Mouse (Mus musculus) urinary bladder, adult 18-20 months (tissue): ENCODE data around the gene AA467197.

ENCODE experiments used
- DNase-seq, 2 experiments: peaks; one replicate each; pipeline ENCODE4 v3.0.0; 2022; ENCODE audit warnings: low spot score in 2 of 2, mixed read lengths in 2 of 2

AA467197 gene

GRCm38 (mm10) chr2:122638029-122638428 is 1.2 kb downstream of the AA467197 start:
- no peak for DNase-seq

DNA sequence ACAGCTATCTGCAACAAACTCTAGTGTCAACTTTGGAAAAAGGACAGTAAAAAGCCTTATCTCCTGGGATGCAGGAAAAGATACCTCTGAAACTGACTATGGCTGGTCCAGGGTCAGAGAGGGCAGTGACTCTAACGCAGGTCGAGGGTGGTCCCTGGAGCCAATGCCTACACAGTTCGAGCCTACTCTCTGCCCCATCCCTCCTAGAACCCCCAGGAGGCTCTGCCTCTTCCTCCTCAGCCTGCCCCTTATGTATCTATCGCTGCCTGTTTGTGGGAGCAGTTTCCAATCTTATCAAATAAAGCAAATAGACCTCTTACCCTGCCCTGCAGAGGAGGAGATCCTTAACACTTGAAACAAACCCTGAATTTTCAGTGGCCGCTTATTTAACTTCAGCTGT is 1.9 kb downstream of the AA467197 start:
- DNase-seq, result no peak

- DNase-seq, result no peak
Measured at GRCm38 (mm10) chr2:122652096-122653084, 15.6 kb downstream of the AA467197 start.

GRCm38 (mm10) chr2:122656052-122656451 is 19.3 kb downstream of the AA467197 start:
- DNase-seq, result no peak

GRCm38 (mm10) chr2:122656767-122657166 is 20.0 kb downstream of the AA467197 start:
- DNase-seq, result no peak

DNA sequence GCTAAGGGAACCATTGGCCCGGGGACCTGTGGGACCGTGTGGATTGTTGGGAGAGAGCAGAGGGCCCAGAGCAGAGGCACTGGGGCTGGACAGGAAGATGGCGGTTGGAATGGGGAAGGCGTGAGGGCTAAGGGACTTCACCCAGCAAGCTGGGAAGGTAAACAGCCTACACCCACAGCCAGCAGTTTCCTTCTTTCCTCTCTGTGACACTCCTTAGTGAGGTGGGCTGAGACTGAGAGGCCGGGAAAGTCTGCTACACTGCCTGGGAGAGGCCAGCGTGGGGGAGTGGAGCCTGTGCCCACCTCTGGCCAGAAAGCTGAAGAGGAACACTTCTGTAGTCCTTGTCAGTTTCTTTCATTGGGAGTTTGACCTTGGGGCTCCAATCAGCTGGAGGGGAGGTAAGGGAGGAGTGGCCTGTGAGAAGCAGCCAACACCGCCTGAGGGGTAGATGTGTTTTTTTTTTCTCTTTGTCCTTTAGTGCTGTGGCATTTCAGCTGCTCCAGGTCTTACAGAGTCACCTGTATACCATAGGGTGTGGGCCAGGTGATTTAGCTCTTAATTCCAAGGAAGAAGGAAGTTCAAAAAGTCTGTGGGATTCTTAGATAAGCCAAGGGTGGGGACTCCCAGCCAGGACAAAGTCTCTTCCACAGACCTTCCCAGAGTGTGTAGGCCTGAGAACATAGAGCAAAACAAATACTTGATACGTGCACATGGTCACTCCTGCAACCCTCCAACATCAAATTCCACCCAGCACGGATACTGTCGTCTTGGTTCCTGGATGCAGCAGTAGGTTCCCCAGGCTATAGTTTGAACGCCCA is 21.1 kb downstream of the AA467197 start:
- DNase-seq, result no peak

- no peak for DNase-seq
Measured at GRCm38 (mm10) chr2:122659825-122660224, 23.0 kb downstream of the AA467197 start.

DNA sequence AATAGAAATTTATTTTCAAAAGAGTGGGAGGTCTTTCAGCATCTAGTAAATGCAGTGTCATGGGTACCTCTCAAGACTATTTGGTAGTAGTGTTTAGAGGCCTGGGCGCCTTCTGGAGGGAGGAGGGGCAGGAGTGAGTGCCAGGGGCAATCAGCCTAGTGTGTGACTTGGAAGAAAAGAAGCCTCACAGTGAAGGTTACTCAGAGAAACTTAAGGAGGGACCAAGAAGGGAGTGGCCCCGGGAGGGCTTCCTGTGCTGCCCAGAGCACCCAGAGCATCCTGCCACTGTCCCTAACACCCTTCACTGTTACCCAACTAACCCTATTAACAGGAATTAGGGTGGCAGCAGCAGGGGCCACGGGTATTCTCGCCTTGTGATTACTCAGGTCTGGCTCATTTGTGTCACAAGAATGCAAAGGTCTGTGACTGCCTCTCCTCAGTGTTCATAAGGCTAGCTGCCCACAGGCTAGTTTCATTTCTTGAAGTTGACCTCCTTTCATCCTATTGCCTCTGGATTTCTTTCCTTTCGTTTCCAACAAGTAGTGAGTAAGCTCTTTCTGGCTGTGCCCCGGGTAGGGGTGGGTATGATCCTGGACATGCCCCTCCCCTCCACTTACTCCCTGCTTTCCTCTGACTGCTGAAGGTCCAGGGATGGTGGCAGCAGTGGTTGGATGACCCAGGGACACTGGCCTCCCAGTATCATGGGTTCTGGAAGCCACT is 28.6 kb downstream of the AA467197 start:
- DNase-seq, result no peak

GRCm38 (mm10) chr2:122665973-122666875 is 29.4 kb downstream of the AA467197 start:
- DNase-seq, result no peak

DNA sequence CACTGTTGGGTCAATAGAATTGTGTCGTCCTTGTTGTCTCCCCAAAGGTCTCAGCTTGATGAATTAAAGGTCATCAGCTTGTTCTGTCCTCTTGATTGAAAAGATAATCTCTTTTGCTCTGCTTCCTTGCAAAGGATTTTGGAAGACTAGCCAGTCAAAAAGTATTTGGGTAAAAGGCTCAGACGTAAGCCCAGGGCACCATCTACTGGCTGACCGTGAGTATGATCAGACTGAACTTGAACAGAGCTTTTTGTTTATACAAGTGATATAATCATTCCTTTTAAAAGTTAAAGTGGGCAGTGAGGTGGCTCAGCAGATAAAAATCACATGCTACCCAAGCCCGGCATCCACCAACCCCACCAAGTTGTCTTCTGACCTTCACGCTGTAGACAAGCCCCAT is 31.1 kb downstream of the AA467197 start:
- DNase-seq, result no peak

DNA sequence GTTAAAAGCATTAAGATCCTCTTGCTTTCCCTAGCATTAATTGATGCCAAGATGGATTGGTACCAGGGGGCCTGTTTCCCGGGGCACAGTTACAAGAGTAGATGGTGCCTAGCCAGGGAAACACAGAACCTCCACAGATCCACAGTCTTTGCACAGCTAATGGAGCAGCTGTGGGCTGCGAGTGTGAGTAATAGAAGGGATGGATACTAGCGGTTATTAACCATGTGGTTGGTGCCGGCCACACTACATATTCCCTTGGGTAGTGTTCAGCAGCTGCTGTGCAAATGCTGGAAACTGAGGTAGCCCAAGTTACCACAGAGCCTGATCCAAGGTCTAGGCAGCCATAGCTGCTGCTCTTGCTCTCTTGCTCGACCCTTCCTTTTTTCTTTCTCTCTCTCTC is 34.9 kb downstream of the AA467197 start:
- DNase-seq, result no peak

DNA sequence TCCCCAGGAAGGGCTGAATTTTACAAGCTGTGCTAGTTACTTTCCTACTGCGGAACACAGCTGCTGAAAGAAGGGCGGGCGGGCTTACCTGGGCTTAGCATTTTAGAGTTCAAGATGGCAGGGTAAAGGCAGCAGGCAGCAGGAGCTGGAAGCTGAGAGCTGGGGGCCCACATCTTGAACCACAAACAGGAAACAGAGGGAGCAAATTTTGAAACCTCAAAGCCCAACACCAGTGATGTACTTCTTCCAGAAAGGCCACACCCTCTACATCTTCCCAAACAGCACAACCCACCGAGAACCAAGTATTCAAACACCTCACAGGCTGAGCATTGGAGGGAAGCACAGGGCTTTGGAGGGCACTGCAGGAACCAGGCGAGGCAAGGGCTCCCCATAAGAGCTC is 36.1 kb downstream of the AA467197 start:
- DNase-seq, result no peak

GRCm38 (mm10) chr2:122675126-122675525 is 38.3 kb downstream of the AA467197 start:
- no peak for DNase-seq

DNA sequence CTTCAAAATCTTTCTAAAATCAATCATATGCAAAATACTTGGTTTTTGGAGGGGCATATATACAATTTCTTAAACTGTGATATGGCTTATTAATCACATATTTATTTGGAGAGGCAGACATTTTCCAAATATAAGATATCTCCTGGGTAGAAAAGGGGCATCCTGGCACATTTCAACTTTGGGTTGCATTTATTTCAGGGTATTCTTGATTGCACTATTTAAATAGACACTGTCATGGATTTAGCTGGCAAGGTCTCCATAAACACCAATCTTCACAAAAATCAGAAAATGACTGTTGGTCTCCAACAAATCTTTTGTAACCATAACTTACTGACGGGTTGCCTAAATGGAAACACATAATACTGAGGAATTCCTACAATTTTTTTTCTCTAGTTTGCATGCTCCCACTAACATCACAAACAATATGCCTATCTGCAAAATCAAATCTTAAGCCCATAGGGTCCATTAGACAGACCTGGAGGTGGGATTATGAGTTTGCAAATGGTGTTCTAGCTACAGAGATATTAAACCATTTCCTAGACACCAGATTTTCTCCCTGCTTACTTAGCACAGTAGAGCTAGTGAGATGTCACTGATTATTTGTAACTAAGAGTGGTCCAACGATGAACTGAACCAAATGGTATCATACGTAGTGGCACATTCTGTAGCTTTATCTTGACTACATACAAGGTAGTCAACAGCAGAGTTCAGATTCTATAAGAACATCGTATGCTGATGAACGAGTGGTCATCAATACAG is 44.8 kb downstream of the AA467197 start:
- no peak for DNase-seq

DNA sequence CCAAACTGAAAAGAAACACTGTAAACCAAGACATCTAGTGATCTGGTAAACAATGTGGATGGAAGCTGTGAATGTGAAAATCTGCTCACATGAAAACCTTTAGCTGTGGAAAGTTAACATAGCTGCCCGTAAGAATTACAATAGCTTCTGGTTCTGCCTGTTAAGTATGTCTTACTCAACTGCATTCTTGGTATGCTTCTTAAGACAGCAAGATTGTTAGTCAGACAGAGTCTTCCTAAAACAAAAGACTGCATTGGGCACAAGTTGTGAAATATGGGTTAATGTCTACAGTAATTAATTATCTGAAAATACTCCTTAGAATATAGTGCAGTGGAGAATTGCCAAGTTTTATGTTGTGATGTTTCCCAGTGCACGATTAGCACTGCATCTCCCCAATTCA is 45.7 kb downstream of the AA467197 start:
- DNase-seq, result no peak

DNA sequence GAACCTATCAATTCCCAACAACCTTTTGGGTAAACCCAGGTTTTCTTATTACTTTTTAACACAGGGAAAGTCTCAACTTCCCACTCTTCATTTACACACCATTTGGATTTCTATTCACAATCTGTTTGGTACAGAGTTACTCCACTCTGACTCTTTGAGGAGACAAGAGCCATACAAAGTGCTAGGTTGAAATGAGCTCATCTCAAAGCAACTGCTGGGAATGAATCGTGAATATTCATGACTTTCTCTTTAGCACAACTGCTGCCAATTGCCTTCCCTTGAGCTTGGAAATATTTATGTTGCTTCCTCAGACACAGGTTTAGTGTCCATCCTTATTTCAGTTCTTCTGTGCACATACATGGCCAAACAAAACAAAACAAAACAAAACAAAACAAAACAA is 46.9 kb downstream of the AA467197 start:
- DNase-seq, result no peak

DNA sequence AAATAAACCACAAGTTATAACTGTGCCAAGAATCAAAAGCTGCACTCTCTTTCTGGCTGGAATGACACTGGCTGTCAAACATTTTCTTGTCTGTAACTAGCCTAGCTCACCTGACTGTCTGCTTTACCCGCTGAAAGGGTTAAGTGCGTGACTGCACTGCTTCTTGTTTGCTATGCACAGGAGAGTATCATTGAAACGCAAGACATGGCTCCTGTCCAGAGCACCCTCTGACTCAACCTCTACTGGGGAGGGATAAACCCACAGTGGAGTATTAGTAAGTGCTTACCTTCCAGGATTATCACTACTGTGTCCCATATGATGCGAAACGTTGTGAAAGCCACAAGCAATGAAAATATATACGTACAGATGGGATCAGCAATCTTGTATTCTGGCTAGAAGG is 49.9 kb downstream of the AA467197 start:
- no peak for DNase-seq
